Comparison of ENCODE assay signal across 8 mouse cellular contexts in the genomic region with DNA sequence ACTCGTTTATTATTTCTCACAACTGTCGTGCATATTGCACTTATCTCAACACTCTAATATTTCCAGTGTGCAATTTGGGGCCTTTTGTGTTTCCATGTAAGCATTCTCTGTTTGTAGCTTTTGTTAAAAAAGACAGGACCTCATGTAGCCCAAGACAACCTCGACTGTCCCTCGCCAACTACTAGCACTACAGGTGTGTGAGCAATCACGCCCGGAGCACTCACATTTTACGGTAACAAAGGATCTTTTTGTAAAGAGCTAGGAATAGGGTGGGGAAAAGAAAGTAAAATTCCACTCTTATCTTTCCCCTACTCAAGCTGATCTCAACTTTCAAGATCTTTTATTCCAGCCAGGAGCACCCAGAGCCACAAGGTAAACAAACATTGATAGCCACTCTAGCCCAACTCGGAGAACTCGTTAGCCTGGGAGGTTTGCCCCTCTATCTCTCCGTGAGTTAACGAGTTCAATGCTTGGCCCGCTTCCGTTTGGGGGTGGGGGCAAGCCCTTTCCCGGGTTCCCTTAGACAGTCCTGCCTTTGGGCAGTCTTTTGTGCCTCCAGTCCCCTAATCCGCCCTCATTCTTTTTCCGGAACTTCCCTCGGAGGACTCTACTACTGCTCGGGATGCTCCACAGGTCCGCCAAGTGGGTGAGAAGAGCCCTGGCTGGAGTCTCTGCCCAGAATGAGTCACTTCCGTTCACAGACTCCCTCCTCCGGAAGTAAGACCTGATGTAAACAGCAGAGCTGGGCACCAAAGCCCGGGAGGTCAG. TPM values are rescaled to one million over a fixed set of nuclear protein-coding genes. Genes with fewer than 3 reads are reported as not detected.
DNase-seq lines count a peak whose midpoint lies in the region; ATAC-seq lines count a peak whose summit lies in the region.

TSS of gene Gm45208 (plus strand) at position 732 of the 768 bp plus-strand sequence.

- H3K4me2 ChIP-seq in hindbrain, embryonic 11.5 days (replicated peaks; ENCODE audit: low read depth, low read length), result peak within 1 kb of the TSS; percentile 66

- peak; percentile 85 for DNase-seq in MEL-GATA-1-ER (ENCODE audit: extremely low read depth, low read depth)
- peak; percentile 74 for DNase-seq in cerebellum, adult 9-10 months
- DNase-seq in hindbrain, embryonic 11.5 days (ENCODE audit: low spot score), result peak; percentile 72
- DNase-seq in layer of hippocampus, postnatal 14 days (ENCODE audit: low spot score in 2 of 2), result peak; percentile 62 to 80
- DNase-seq in lung, postnatal 14 days, result peak; percentile 70
- DNase-seq in ovary, postnatal 36 days (ENCODE audit: low spot score), result peak; percentile 57
- peak; percentile 74 for DNase-seq in thymus, postnatal 14 days

- H3K4me1 ChIP-seq in hindbrain, embryonic 11.5 days (replicated peaks; ENCODE audit: control insufficient read depth, insufficient read depth, low read length), result no peaks in the 10 kb centered on the region

- H3K9ac ChIP-seq in hindbrain, embryonic 11.5 days (ENCODE audit: low read depth, low read length), result peak within 1 kb of the TSS; percentile 32; the same call in 1 of the 2 replicates

- no peaks in the 10 kb centered on the region for H3K36me3 ChIP-seq in hindbrain, embryonic 11.5 days (ENCODE audit: control insufficient read depth, insufficient read depth, low read length)

- peak; percentile 97 for ATAC-seq in frontal cortex, adult (ENCODE audit: low TSS enrichment)
- ATAC-seq in hindbrain, embryonic 11.5 days (ENCODE audit: low FRiP score), result peak; percentile 90

- 23% methylated on average over 22 of the region's 22 CpGs for WGBS in hindbrain, embryonic 11.5 days

- no peaks in the 10 kb centered on the region for H3K27me3 ChIP-seq in hindbrain, embryonic 11.5 days (ENCODE audit: control insufficient read depth, insufficient read depth, low read length)

- H3K27ac ChIP-seq in hindbrain, embryonic 11.5 days (ENCODE audit: low read depth, low read length), result peak within 1 kb of the TSS; percentile 12; the same call in 1 of the 2 replicates

- H3K9me3 ChIP-seq in hindbrain, embryonic 11.5 days (ENCODE audit: control insufficient read depth, low read length), result no peaks in the 10 kb centered on the region

- peak within 1 kb of the TSS; percentile 48 for H3K4me3 ChIP-seq in hindbrain, embryonic 11.5 days (ENCODE audit: low read depth, low read length)

RNA-seq across cellular contexts. Expression of gene Gm45208, which starts in this region (rescaled TPM):
- polyA plus RNA-seq in hindbrain, embryonic 11.5 days (2014; fragmentation: Nextera tagmentation; extraction: Ambion mirVana), result not detected in 2 replicates
- total RNA-seq in layer of hippocampus, postnatal 14 days (2021), result not detected

Comparison
In these comparisons a context has a peak if more than half of its experiments do, and no peak if none do; other contexts are left out.
1. Peak in every context shown above with its lines: DNase-seq, ATAC-seq, H3K4me3 ChIP-seq and H3K27ac ChIP-seq.
2. Peak in DNase-seq, ATAC-seq, H3K4me3 ChIP-seq, H3K27ac ChIP-seq, H3K9ac ChIP-seq and H3K4me2 ChIP-seq in hindbrain, embryonic 11.5 days; RNA of the gene not detected or under 1 TPM.
3. Peak in DNase-seq in layer of hippocampus, postnatal 14 days; RNA of the gene not detected or under 1 TPM.